Mouse (Mus musculus) neural tube, embryonic 15.5 days (tissue): ENCODE data around the gene Pigg. TPM values are rescaled to one million over a fixed set of nuclear protein-coding genes. Genes with fewer than 3 reads are reported as not detected.

ENCODE experiments used
- ATAC-seq: fragments of 200-750 bp; cut with Nextera tagmentation; 2 replicates; pipeline ENCODE4 v1.8.0; 2017; ENCODE audit warnings: mild to moderate bottlenecking, moderate TSS enrichment, moderate library complexity; ENCODE audit not compliant: low FRiP score
- H3K27ac ChIP-seq: fragments of 300-500 bp; sonication (generic); replicated peaks from 2 replicates; pipeline ENCODE4 v1.5.1; 2015; ENCODE audit warnings: mild to moderate bottlenecking, inconsistent platforms
- H3K27me3 ChIP-seq: fragments of 300-500 bp; sonication (generic); replicated peaks from 2 replicates; pipeline ENCODE4 v1.6.1; 2015; ENCODE audit warnings: inconsistent platforms
- H3K36me3 ChIP-seq: fragments of 300-500 bp; sonication (generic); 2 replicates; pipeline ENCODE4 v1.6.1; 2015; ENCODE audit warnings: inconsistent platforms
- H3K4me1 ChIP-seq: fragments of 300-500 bp; sonication (generic); 2 replicates; pipeline ENCODE4 v1.6.1; 2015; ENCODE audit warnings: inconsistent platforms
- H3K4me2 ChIP-seq: fragments of 300-500 bp; sonication (generic); 2 replicates; pipeline ENCODE4 v1.6.1; 2015; ENCODE audit warnings: inconsistent platforms, mild to moderate bottlenecking, moderate library complexity
- H3K4me3 ChIP-seq: fragments of 300-500 bp; sonication (generic); replicated peaks from 2 replicates; pipeline ENCODE4 v1.5.1; 2015; ENCODE audit warnings: mild to moderate bottlenecking, inconsistent platforms
- H3K9ac ChIP-seq: fragments of 300-500 bp; sonication (generic); replicated peaks from 2 replicates; pipeline ENCODE4 v1.6.1; 2015; ENCODE audit warnings: mild to moderate bottlenecking, inconsistent platforms
- H3K9me3 ChIP-seq: fragments of 300-500 bp; sonication (generic); replicated peaks from 2 replicates; pipeline ENCODE4 v1.6.1; 2016; ENCODE audit warnings: inconsistent platforms
- WGBS: fragments of 180-500 bp; shearing (Covaris S2); methylation state at CpG from one replicate; pipeline ENCODE4 v1.1.7; 2015; ENCODE audit warnings: mixed read lengths; 5-methylcytosine and 5-hydroxymethylcytosine counted together
- polyA plus RNA-seq: library from polyadenylated mRNA; unstranded; fragments of >200 nt; fragmentation: Nextera tagmentation; extraction: Ambion mirVana; gene quantifications from 2 replicates; pipeline ENCODE4 v1.2.1, GENCODE M21; 2015

Pigg gene
- polyA plus RNA-seq, 1 experiment from 2014 or later: 4.5 TPM

DNA sequence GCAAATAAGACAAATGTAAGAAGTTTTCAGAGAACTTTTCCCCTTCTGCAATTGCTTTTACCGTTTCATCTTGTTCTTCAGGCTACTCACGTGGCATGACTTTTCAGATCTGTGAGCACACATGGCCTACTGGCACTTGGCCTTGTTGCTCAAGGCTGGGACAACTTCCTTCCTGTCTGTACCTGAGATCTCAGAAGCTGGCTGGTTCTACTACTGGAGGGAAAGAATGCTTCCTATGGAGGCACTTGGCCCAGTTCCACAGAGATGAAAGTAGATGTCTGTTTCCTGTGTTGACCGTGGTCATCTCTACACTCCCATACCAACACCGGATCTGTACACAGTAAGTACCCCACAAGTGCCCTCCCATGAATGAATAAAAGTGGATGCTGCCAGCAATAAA lies 47.8 kb downstream of the Pigg start:
- no peak overlapping the region for H3K27ac ChIP-seq
- peaks cover 6% of the 10 kb centered on the region; the same call in 1 of the 2 replicates for H3K4me1 ChIP-seq
- H3K4me3 ChIP-seq: no peak overlapping the region
- peaks cover 30% of the 10 kb centered on the region for H3K27me3 ChIP-seq
- WGBS: 86% methylated on average over 4 of the region's 4 CpGs
- no peak for ATAC-seq
- H3K9me3 ChIP-seq: no peaks in the 10 kb centered on the region
- H3K36me3 ChIP-seq: no peaks in the 10 kb centered on the region
- no peak overlapping the region for H3K4me2 ChIP-seq
- no peak overlapping the region for H3K9ac ChIP-seq

DNA sequence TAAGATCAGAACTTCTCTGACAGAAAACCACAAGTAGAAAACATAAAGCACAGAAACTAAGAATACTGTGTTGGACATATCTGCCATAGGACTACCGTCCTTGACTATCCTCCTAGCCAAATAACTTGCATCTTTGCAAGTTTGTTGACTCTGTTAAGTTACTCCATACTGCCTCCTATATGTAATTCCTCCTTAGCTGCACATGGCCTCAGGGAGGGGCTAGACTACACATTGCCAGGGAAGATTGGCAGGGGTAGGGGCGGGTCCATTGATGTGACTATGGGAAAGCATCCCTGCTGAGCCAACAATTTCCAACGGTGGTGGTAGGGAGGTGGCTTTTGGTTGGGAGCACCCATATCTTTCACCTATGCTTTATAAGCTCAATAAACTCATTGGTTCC lies 49.9 kb downstream of the Pigg start:
- Histone ChIP-seq H3K36me3 (no peaks in the 10 kb centered on the region), H3K4me3 (no peak overlapping the region), H3K4me1 (peaks cover 24% of the 10 kb centered on the region), H3K9ac (no peak overlapping the region), H3K9me3 (no peaks in the 10 kb centered on the region), H3K27ac (no peak overlapping the region), H3K4me2 (no peak overlapping the region), H3K27me3 (peaks cover 44% of the 10 kb centered on the region)
- no peak for ATAC-seq
- 29% methylated on average over 3 of the region's 3 CpGs for WGBS

DNA sequence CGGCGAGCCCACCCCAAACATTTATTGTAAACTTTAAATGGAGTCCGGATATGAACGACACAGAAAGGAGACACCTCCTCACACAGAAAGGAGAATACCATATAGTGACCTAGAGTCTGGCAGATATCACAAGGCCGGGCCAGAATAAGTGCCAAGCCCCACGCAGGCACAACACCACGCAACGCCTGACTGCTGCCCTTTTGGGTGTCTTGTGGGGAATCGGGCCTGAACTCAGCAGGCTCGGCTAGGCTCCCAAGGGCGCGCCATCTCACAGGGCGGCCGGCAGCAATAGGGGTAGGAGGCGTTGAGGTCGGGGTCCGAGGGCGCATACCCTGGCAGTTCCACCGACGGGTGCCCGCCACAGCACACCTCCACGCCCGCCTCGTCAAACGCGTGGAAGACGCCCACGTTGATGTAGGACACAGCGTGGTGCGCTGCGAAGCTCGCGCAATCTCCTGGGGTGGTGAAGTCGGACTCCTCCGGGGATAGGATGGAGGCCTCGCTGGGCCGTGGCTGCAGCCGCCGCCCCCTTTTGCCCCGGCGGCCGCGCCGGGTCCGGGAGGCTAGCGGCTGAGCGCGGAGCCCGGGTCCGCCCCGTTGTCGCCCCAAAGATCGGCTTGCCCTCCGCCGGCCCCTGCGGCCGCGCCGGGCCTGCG lies 54.0 kb downstream of the Pigg start:
- no peaks in the 10 kb centered on the region for H3K36me3 ChIP-seq
- peak overlapping the region; percentile 95 for H3K4me2 ChIP-seq
- peaks cover 78% of the 10 kb centered on the region for H3K27me3 ChIP-seq
- no peak overlapping the region; the same call in 1 of the 2 replicates for H3K27ac ChIP-seq
- peaks cover 46% of the 10 kb centered on the region for H3K4me1 ChIP-seq
- no peaks in the 10 kb centered on the region for H3K9me3 ChIP-seq
- no peak for ATAC-seq
- peak overlapping the region; percentile 77 for H3K4me3 ChIP-seq
- 2% methylated on average over 60 of the region's 60 CpGs for WGBS
- peak overlapping the region; percentile 71 for H3K9ac ChIP-seq

DNA sequence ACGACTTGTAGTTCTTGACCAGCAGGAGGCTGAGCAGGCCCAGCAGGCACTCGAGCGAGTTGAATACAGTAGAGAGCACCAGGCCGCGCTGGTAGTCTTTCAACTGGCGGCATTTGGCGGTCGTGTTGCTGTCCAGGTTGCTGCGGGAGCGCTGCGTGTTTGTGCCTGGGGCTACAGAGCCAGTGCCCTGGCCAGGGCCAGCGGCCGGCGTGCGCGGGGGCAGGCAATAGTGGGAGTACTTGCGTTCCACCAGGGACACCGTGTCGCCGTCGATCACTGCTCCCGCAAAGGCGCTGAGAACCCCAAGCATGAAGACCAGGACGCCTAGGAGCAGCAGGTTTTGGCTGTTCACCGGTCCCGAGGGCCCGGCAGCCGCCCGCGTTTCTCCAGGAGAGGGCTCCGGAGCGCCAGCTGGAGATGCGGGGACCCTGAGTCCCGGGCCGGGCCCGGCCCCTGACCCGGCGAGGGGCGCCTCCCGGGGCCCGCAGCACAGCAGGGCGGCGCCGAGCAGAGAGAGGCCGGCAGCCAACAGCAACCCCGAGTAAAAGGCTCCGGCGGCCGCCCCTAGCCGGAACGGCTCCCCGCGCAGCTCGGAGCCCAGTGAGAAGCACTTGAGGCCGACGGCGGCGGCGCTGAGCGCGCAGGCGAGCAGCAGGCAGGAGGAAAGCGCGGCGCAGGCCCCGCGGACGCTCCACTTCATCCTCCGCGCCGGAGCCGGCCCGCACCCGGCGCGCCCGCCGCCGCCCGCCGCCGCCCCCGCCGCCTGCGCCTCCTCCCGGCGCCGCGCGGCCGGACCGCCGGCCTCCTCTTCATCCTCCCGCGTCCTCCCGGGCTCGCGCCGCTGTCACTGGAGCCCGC lies 54.8 kb downstream of the Pigg start:
- Histone ChIP-seq H3K9me3 (no peaks in the 10 kb centered on the region), H3K9ac (peak overlapping the region; percentile 71), H3K4me2 (peak overlapping the region; percentile 95), H3K4me3 (peak overlapping the region; percentile 77), H3K27me3 (peaks cover 86% of the 10 kb centered on the region), H3K36me3 (no peaks in the 10 kb centered on the region), H3K27ac (no peak overlapping the region; the same call in 1 of the 2 replicates), H3K4me1 (peaks cover 46% of the 10 kb centered on the region)
- under 1% methylated on average over 81 of the region's 100 CpGs for WGBS
- peak; percentile 45 for ATAC-seq

DNA sequence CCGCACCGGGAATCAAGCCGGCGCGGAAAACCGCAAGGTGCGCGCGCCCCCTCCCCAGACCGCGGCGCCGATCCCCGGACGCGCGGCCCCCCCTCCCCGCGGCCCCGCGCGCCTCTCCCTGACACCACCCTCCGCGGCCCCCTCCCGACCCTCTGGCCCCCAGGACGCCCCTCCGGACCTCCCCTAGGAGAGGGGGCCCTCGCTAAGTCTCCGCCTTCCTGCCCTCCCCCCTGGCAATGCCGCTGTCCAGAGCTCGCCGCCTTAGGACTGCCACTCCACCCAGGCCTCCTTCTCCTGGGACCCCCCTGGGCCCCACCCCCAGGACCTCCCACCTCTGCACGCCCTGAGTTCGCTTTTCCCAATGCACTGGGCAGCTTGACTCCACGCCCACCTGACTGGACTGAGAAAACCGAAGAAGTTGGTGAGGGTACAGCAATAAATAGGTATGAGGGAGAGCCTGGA lies 55.5 kb downstream of the Pigg start, which contains the start of gene Gm42517:
Gene Gm42517, minus strand, starts transcription at position 52 of the 462 bp plus-strand sequence.
- 1% methylated on average over 24 of the region's 36 CpGs for WGBS
- ATAC-seq: peak; percentile 52

DNA sequence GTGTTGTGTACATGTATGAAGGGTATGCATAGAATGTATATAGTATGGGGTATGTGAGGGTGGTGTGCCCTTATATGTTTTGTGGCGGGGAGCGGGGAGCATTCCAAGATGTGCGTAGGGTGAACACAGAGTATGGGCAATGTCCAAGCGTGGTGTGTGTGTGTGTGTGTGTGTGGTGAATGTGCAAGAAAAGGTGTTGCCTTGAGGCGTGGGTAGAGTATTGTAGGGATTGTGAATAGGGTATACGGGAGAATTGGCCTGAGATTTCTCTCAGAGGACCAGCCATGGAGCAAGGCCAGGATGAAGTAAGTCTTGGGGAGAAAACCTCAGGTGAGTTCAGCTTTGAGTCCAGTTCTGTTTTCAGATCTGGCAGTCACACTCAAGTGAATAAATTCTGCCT lies 56.0 kb downstream of the Pigg start:
- WGBS: 4% methylated on average over 6 of the region's 6 CpGs
- ATAC-seq: peak; percentile 11
- H3K4me1 ChIP-seq: peaks cover 46% of the 10 kb centered on the region
- peak overlapping the region; percentile 71 for H3K9ac ChIP-seq
- no peaks in the 10 kb centered on the region for H3K36me3 ChIP-seq
- no peaks in the 10 kb centered on the region for H3K9me3 ChIP-seq
- no peak overlapping the region for H3K27ac ChIP-seq
- peak overlapping the region; percentile 77 for H3K4me3 ChIP-seq
- peaks cover 80% of the 10 kb centered on the region for H3K27me3 ChIP-seq
- peak overlapping the region; percentile 95 for H3K4me2 ChIP-seq

More for the DNA sequence above, 55.5 kb downstream of the Pigg start, which contains the start of gene Gm42517:
- Histone ChIP-seq H3K4me3 (peak within 1 kb of the TSS; percentile 77), H3K4me1 (peaks cover 46% of the 10 kb centered on the region), H3K27ac (no peak within 1 kb of the TSS; the same call in 1 of the 2 replicates), H3K36me3 (no peaks in the 10 kb centered on the region), H3K9me3 (no peaks in the 10 kb centered on the region), H3K9ac (peak within 1 kb of the TSS; percentile 71), H3K27me3 (peaks cover 85% of the 10 kb centered on the region), H3K4me2 (peak within 1 kb of the TSS; percentile 95)

DNA sequence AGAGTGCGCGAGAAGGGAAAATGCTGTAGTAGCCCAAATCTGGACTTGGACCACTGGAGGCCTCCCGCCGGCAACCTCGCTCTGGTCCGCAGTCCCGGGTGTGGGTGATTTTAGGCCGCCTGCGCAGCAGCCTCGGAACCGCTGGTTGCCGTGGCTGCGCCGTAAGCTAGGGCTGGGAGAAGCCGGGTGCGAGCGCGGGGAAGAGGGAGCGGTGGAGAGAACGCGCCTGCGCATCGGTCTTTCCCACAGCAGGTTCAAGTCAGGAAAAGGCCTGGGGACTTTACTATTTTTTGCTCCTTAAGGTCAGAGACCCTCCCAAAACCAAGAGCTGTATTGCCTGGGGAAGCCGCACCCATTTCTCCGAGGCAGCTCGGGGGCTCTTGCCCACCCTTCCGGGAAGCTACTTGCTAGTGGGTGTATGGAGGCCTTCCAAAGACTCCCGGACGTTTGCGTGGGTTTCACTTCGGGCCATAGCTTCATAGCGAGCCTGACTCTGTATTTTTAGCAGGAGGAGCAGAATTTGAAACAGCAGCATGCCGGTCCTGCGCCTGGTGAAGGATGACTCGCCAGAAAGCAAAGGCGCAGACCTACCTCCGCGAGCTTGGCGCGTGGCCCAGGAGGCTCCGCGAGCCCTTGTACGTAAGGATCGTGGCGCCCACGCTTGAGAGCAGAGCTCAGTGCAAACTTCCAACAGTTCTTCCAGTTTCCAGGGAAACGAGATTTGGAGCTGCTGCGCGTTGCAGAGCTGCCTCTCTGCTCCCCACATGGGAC lies 56.6 kb downstream of the Pigg start:
- Histone ChIP-seq H3K4me1 (peaks cover 46% of the 10 kb centered on the region), H3K36me3 (no peaks in the 10 kb centered on the region), H3K9me3 (no peaks in the 10 kb centered on the region), H3K27ac (no peak overlapping the region), H3K4me2 (peak overlapping the region; percentile 95), H3K9ac (peak overlapping the region; percentile 71), H3K4me3 (peak overlapping the region; percentile 77), H3K27me3 (peaks cover 77% of the 10 kb centered on the region)
- under 1% methylated on average over 49 of the region's 49 CpGs for WGBS
- ATAC-seq: peak; percentile 69

DNA sequence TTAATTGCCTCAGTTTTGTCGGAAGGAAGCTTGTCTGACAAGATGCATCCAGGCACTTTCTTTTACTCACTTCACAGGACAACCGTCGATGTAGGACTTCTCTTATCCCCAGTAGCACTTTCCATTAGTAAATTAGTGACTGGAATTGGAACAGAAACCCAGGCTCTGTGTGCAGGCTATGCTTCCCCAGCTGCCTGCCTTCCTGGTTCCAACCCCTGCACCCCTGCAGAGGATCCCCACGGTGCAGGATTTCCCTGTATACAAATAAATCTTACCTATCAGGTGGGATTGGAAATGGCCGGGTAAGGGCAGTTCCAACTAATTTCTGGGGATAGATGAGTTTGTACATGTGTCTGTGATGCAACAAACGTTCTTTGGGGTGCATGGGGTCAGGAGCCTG lies 57.6 kb downstream of the Pigg start:
- no peaks in the 10 kb centered on the region for H3K9me3 ChIP-seq
- no peak overlapping the region for H3K9ac ChIP-seq
- no peak overlapping the region for H3K27ac ChIP-seq
- no peaks in the 10 kb centered on the region for H3K36me3 ChIP-seq
- no peak overlapping the region for H3K4me3 ChIP-seq
- 1% methylated on average over 6 of the region's 6 CpGs for WGBS
- H3K4me1 ChIP-seq: peaks cover 42% of the 10 kb centered on the region
- H3K4me2 ChIP-seq: peak overlapping the region; percentile 95; the same call in 1 of the 2 replicates
- H3K27me3 ChIP-seq: peaks cover 69% of the 10 kb centered on the region
- no peak for ATAC-seq

DNA sequence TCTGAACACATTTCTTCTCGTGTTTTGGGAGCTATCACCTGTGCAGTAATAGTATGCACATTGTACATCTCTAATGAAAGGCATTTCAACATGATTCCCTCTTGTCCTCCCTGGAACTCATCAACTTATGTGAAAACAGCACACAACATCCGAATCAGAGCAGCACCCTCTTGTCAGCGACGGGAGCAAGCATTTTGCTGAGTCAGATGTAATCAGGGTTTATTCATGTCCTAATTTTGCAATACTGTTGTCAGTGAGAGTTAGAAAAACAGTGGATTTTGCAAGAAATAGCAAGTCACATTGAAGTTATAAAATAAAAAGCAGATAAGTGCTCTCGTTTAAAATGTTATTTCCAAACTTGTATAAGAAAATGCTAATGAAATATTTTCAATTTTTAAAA lies 61.7 kb downstream of the Pigg start:
- Histone ChIP-seq H3K4me1 (peaks cover 7% of the 10 kb centered on the region), H3K4me3 (no peak overlapping the region), H3K27ac (no peak overlapping the region), H3K9ac (no peak overlapping the region), H3K4me2 (no peak overlapping the region), H3K36me3 (no peaks in the 10 kb centered on the region), H3K9me3 (no peaks in the 10 kb centered on the region), H3K27me3 (peaks cover 39% of the 10 kb centered on the region)
- 75% methylated on average over 5 of the region's 5 CpGs for WGBS
- ATAC-seq: no peak

DNA sequence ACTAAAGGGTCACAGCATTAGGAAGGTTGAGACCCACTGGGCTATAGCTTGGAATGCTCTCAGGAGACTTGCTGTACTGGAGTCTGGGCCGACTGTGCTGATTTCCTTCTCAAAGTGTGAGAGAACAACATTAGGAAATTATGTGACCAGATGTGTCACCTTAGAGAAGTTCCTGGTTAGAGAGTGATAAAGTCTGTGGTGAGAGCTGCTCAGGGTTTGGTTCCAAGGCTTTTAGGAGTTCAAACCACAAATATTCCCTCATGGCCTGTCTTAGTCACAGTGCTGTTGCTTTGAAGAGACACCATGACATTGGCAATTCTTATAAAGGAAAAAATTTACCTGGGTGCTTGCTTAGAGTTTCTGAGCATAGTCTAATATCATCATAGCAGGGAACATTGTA lies 63.6 kb downstream of the Pigg start:
- ATAC-seq: no peak
- WGBS: 65% methylated on average over 1 of the region's 1 CpGs
- H3K36me3 ChIP-seq: no peaks in the 10 kb centered on the region
- no peak overlapping the region for H3K4me3 ChIP-seq
- H3K27ac ChIP-seq: no peak overlapping the region
- no peaks in the 10 kb centered on the region for H3K9me3 ChIP-seq
- no peaks in the 10 kb centered on the region for H3K4me1 ChIP-seq
- H3K27me3 ChIP-seq: peaks cover 19% of the 10 kb centered on the region
- H3K9ac ChIP-seq: no peak overlapping the region
- H3K4me2 ChIP-seq: no peak overlapping the region

DNA sequence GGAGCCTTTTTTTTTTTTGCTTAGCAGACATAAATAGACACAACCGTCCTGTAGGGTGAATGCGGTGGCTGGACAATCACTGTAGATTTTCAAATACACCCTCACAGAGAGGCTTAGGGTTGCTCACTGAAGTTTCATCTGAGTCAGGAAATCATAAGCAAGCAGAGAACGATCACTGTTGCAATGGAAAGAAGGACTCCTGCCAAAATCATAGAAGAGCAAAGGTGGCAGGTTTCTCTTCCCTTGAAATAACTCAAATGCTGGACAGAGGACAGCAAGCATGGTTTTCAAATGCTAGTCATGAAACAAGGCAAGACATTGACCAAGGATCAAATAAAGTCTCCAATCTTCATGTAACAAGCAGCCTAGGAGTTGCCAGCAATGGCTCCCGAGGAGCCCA lies 65.9 kb downstream of the Pigg start:
- peaks cover 3% of the 10 kb centered on the region for H3K27me3 ChIP-seq
- no peaks in the 10 kb centered on the region for H3K36me3 ChIP-seq
- no peaks in the 10 kb centered on the region for H3K9me3 ChIP-seq
- no peak overlapping the region for H3K27ac ChIP-seq
- 90% methylated on average over 4 of the region's 4 CpGs for WGBS
- ATAC-seq: no peak
- no peak overlapping the region for H3K4me2 ChIP-seq
- H3K4me3 ChIP-seq: no peak overlapping the region
- H3K9ac ChIP-seq: no peak overlapping the region
- no peaks in the 10 kb centered on the region for H3K4me1 ChIP-seq
